Mouse (Mus musculus): ENCODE measurements around the gene Anks1.

DNA sequence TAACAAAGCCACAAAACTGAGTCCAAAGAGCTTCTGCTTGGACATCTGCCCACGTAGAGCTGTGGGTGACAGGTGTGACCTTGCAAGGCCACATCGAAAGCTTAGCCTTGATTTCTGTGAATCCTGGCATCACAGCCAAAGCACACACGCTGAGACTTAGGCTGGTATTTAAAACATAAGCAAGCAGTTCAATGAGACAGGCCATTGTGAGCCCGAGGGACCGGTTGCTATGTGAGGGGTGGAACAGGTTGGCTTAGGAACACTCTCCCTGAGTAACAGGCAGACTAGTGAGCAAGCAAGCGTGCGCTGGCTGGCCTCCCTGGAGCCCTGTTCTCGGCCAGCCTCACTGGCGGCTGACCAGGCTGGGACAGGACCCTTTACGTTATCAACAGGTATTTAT lies 112.8 kb downstream of the Anks1 start:
- TF ChIP-seq GATA1 (IDR thresholded peaks at IDR 0.05; ENCODE audit: borderline replicate concordance, low read length) (no peak), FLI1 (IDR thresholded peaks at IDR 0.05; ENCODE audit: low read length) (no peak)

All from megakaryocyte, embryonic 14.5 days (primary cell).